Mouse (Mus musculus): ENCODE measurements around the gene Ccnl1. TPM values are rescaled to one million over a fixed set of nuclear protein-coding genes. Genes with fewer than 3 reads are reported as not detected.

The Ccnl1 gene
- polyA plus RNA-seq, 1 experiment = 65.2 TPM

DNA sequence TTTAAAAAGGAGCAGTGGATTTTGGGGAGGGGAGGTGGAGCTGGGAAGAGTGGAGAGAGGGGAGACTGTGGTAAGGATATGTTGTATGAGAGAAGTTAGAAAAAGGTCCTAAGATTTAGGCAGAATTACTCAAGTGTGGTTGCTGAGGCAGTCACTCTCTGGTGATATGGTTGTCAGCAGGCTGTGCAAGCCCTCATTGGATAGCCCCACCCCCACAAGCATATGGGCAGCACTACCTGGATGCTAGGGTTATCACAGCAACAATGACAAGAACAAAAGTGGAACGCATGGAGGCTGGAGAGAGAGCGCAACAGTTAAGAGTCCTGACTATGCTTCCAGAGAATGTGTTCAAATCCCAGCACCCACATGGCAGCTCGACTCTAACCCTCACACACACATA is 13.3 kb downstream of the Ccnl1 start:
- TF ChIP-seq POLR2A (IDR thresholded peaks at IDR 0.05; ENCODE audit: extremely low read depth, insufficient read depth, low read length) (no peak), CTCF (IDR thresholded peaks at IDR 0.05; ENCODE audit: extremely low read depth, insufficient read depth, low read length) (no peak)
- Histone ChIP-seq H3K4me1 (ENCODE audit: control insufficient read depth, insufficient read depth, low read length) (no peaks in the 10 kb centered on the region), H3K4me3 (ENCODE audit: insufficient read depth, low read length) (no peak overlapping the region), H3K27ac (ENCODE audit: insufficient read depth, low read length) (no peak overlapping the region)

DNA sequence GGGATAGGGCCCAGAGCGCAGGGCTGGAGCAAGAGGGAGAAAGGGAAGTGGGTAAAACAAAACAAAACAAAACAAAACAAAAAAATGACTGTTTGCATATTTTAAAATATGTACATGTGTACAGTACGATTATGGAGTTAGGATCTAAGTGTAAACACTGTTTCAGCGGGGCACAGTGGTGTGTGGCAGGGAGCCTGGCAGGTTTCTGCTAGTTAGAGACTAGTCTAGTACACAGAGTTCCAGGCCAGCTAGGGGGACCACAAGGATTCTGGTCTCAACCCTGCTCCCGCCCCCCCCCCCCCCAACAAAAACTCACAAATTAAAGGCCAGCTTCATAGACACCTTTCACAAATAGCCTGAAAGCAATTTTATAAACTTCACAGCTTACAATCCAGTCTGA is 14.6 kb downstream of the Ccnl1 start:
- H3K4me1 ChIP-seq (ENCODE audit: control insufficient read depth, insufficient read depth, low read length) = no peaks in the 10 kb centered on the region
- no peak overlapping the region for H3K27ac ChIP-seq (ENCODE audit: insufficient read depth, low read length)
- no peak overlapping the region for H3K4me3 ChIP-seq (ENCODE audit: insufficient read depth, low read length)
- TF ChIP-seq POLR2A (IDR thresholded peaks at IDR 0.05; ENCODE audit: extremely low read depth, insufficient read depth, low read length) (no peak), CTCF (IDR thresholded peaks at IDR 0.05; ENCODE audit: extremely low read depth, insufficient read depth, low read length) (no peak)

DNA sequence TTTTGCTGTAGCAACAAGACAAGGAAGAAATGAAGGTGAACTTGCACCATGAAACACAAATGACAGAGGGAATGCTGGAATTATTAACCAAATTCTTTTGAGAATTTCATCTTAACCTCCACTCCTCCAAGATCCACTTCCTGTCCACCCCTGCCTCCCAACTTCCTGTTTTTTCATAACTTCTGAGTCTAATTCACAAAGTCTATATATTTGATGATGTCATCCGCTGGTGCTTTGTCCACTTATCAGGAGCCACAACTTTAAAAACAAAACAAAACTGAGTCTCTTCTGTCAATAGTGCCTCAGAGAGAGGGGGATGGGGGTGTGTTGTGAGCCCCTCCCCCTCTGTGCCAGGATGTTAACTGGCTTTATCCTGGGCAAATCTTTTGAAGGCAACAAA is 17.0 kb downstream of the Ccnl1 start:
- Histone ChIP-seq H3K4me3 (ENCODE audit: insufficient read depth, low read length) (no peak overlapping the region), H3K27ac (ENCODE audit: insufficient read depth, low read length) (no peak overlapping the region), H3K4me1 (ENCODE audit: control insufficient read depth, insufficient read depth, low read length) (no peaks in the 10 kb centered on the region)
- TF ChIP-seq CTCF (IDR thresholded peaks at IDR 0.05; ENCODE audit: extremely low read depth, insufficient read depth, low read length) (no peak), POLR2A (IDR thresholded peaks at IDR 0.05; ENCODE audit: extremely low read depth, insufficient read depth, low read length) (no peak)

DNA sequence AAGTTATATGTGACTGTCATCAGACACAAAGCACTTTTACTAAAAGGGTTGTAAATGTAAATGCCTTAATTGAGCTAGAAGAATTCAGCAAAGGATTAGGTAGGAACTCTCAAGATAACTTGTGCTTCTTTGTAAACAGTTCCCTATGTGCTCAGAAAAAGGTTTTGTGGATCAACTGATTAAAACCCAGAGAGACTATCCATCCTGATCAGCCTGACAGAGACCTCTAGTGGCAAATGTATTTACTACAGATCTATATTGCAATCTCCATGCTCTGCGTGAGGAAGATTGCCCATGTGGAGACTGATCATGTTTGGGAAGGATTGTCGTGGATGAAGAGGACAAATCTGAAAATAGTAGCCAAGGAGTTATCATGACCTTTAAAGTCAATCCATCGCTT is 19.8 kb downstream of the Ccnl1 start:
- no peaks in the 10 kb centered on the region for H3K4me1 ChIP-seq (ENCODE audit: control insufficient read depth, insufficient read depth, low read length)
- TF ChIP-seq CTCF (IDR thresholded peaks at IDR 0.05; ENCODE audit: extremely low read depth, insufficient read depth, low read length) (peak; percentile 39; the same call in 1 of the 2 replicates), POLR2A (IDR thresholded peaks at IDR 0.05; ENCODE audit: extremely low read depth, insufficient read depth, low read length) (no peak)
- H3K4me3 ChIP-seq (ENCODE audit: insufficient read depth, low read length) = no peak overlapping the region
- H3K27ac ChIP-seq (ENCODE audit: insufficient read depth, low read length) = no peak overlapping the region

DNA sequence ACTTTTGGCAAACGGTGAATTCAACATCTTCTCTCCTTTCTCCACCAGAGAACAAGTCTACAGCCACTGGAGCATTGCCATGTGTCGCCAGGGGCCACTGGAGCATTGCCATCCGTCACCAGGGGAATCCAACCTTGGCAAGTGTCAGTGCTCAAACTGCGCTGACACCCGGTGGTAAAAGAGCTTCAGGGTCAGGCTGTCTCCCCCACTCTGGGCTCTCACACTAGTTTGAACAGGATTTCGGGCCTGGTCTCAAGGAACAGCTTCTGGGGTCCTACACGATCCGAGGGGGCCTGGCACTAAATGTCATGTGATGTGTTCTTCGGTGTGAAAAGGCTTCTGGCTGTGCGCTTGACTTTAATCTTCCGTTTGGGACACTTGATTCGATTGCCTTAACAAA is 21.7 kb downstream of the Ccnl1 start:
- Histone ChIP-seq H3K27ac (ENCODE audit: insufficient read depth, low read length) (no peak overlapping the region), H3K4me1 (ENCODE audit: control insufficient read depth, insufficient read depth, low read length) (no peaks in the 10 kb centered on the region), H3K4me3 (ENCODE audit: insufficient read depth, low read length) (no peak overlapping the region)
- TF ChIP-seq CTCF (IDR thresholded peaks at IDR 0.05; ENCODE audit: extremely low read depth, insufficient read depth, low read length) (no peak), POLR2A (IDR thresholded peaks at IDR 0.05; ENCODE audit: extremely low read depth, insufficient read depth, low read length) (no peak)

DNA sequence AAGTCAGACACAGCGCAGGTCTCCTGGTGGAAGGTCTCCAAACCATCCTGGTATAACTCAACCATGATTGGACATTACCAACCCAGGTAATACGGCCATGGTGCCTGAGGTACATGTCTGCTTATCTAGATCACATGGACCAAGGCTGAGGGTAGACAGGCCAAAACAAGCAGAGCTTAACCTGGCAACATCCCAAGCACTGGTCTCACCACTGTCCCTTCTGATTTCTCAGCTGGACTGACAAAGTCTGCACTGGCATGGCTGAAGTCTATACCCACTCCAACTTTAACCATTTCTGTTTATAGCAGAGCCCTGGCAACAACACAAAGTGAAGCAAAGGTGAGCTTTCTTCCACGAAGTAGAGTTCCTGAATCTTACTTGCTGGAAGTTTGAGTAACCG is 22.9 kb downstream of the Ccnl1 start:
- peaks cover under 1% of the 10 kb centered on the region for H3K4me1 ChIP-seq (ENCODE audit: control insufficient read depth, insufficient read depth, low read length)
- H3K27ac ChIP-seq (ENCODE audit: insufficient read depth, low read length) = no peak overlapping the region
- TF ChIP-seq CTCF (IDR thresholded peaks at IDR 0.05; ENCODE audit: extremely low read depth, insufficient read depth, low read length) (no peak), POLR2A (IDR thresholded peaks at IDR 0.05; ENCODE audit: extremely low read depth, insufficient read depth, low read length) (no peak)
- H3K4me3 ChIP-seq (ENCODE audit: insufficient read depth, low read length) = no peak overlapping the region

DNA sequence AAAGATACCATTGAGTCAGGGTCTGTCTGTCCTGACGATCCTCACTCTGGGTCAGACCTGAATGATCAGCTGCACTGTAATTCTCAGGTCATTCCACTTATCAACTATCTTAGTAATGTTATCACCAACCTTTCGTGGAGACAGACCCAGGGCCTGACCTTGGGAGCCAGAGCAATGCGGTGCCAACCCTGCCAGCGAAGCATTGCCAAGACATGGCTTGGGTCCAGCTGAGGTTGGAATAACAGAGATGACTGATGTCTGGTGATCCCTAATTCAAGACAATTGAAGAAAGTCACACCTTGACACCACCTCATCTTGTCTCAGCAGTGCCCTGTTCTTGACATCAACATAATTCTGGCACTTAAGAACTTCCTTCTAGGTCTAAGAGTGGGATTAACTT is 24.3 kb downstream of the Ccnl1 start:
- no peak overlapping the region for H3K4me3 ChIP-seq (ENCODE audit: insufficient read depth, low read length)
- H3K27ac ChIP-seq (ENCODE audit: insufficient read depth, low read length) = no peak overlapping the region
- TF ChIP-seq CTCF (IDR thresholded peaks at IDR 0.05; ENCODE audit: extremely low read depth, insufficient read depth, low read length) = no peak
- TF ChIP-seq POLR2A (IDR thresholded peaks at IDR 0.05; ENCODE audit: extremely low read depth, insufficient read depth, low read length) = no peak
- peaks cover 3% of the 10 kb centered on the region for H3K4me1 ChIP-seq (ENCODE audit: control insufficient read depth, insufficient read depth, low read length)

DNA sequence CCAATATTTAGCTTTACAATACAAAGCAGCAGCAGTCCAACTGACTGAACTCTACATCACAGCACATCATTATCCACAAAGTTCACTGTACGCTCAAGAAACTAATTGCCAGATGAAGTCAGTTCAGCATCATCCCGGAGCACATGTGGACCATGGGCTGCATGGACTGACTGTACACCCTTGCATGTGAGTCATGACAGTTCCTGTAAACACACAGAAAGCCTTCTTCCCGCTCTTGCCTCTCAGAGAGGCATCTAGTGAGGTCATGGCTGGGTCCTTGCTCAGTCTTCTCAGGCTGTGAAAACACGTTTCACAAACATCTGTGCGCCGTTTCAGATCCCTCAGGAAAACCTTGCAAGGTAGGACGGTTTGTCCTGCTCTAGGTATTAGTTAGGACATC is 26.5 kb downstream of the Ccnl1 start:
- TF ChIP-seq POLR2A (IDR thresholded peaks at IDR 0.05; ENCODE audit: extremely low read depth, insufficient read depth, low read length) = no peak
- no peak for TF ChIP-seq CTCF (IDR thresholded peaks at IDR 0.05; ENCODE audit: extremely low read depth, insufficient read depth, low read length)
- Histone ChIP-seq H3K27ac (ENCODE audit: insufficient read depth, low read length) (no peak overlapping the region), H3K4me1 (ENCODE audit: control insufficient read depth, insufficient read depth, low read length) (peaks cover 3% of the 10 kb centered on the region), H3K4me3 (ENCODE audit: insufficient read depth, low read length) (no peak overlapping the region)

DNA sequence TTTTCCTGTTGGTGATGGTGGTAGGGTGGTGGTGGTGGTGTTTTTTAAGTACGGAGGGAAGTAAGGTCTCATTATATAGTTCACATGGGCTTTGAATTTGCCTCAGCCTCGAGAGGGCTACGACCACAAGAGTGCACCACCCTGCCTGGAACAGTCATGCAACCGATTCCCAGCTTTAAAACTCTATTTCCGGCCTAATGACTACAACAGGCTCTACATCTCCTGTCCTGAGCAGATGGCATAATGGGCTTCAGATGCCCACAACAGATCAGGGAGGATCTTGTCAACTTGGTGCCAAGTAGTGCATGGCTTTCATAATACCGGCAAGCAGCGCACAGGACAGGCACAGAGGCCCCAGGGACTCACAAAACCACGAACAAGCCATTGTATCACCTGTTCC is 27.4 kb downstream of the Ccnl1 start:
- Histone ChIP-seq H3K4me1 (ENCODE audit: control insufficient read depth, insufficient read depth, low read length) (peaks cover 3% of the 10 kb centered on the region), H3K27ac (ENCODE audit: insufficient read depth, low read length) (no peak overlapping the region), H3K4me3 (ENCODE audit: insufficient read depth, low read length) (no peak overlapping the region)
- TF ChIP-seq POLR2A (IDR thresholded peaks at IDR 0.05; ENCODE audit: extremely low read depth, insufficient read depth, low read length) (no peak), CTCF (IDR thresholded peaks at IDR 0.05; ENCODE audit: extremely low read depth, insufficient read depth, low read length) (no peak)

DNA sequence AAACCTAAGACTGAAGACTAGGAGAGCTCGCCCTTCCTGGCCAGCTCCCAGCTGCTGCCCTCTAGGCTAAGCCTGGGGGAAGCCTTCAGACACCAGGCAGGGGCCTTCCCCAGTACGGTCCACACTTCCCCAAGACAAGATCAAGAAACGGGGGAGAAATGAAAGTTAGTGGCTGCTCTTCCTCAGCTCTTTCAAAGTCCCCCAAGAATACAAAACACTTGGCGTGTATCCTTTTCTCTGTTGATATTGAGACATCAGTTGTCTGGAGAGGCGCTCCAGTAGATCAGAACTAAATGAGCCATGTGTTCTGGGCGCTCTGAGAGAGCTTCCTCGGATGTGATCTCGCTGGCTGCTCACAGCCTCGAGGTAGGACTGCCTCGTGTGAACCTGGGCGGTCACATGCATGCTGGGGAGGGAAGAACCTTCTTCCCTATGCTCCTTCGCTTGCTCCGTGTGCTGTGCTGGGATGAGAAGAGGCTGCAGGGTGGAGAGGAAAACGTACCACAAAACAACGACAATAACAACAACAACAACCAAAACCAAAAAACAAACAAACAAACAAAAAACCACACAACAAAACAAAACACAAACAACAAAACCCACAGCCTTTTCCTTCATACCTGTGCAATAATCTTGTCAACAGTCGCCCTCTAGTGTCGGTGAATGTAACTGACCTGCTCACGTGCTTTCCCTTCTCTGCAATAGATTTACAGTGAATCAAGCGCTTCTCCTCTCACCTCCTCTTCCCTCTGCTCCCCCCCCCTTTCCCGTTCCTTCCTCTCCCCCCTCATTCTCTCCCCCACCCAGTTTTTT is 28.0 kb downstream of the Ccnl1 start:
- TF ChIP-seq CTCF (IDR thresholded peaks at IDR 0.05; ENCODE audit: extremely low read depth, insufficient read depth, low read length) (peak; percentile 72), POLR2A (IDR thresholded peaks at IDR 0.05; ENCODE audit: extremely low read depth, insufficient read depth, low read length) (no peak)
- no peak overlapping the region; the same call in 1 of the 2 replicates for H3K4me3 ChIP-seq (ENCODE audit: insufficient read depth, low read length)
- H3K4me1 ChIP-seq (ENCODE audit: control insufficient read depth, insufficient read depth, low read length) = peaks cover 3% of the 10 kb centered on the region
- H3K27ac ChIP-seq (ENCODE audit: insufficient read depth, low read length) = no peak overlapping the region

All from cortical plate, adult 2 months (tissue).